Mouse (Mus musculus) frontal cortex, postnatal 14 days (tissue): ENCODE data around the gene Nyap2.

Experiments used
- DNase-seq, 2 experiments: peaks; one replicate each; pipeline ENCODE4 v3.0.0; 2022; ENCODE audit warnings: low spot score in 2 of 2

Nyap2 gene

GRCm38 (mm10) chr1:81076831-81077664 is at the start of gene Nyap2:
Gene Nyap2 (plus strand): TSS chr1:81076950.
- peak; percentile 42 to 52 for DNase-seq

GRCm38 (mm10) chr1:81042907-81043868 is 33.6 kb upstream of the Nyap2 start:
- no peak for DNase-seq

GRCm38 (mm10) chr1:81058340-81058739 is 18.4 kb upstream of the Nyap2 start:
- no peak for DNase-seq

- no peak for DNase-seq
Observed at GRCm38 (mm10) chr1:81058835-81059234, 17.9 kb upstream of the Nyap2 start.

- DNase-seq, result no peak
Observed at GRCm38 (mm10) chr1:81062811-81063210, 13.9 kb upstream of the Nyap2 start.

- peak; percentile 28 to 37 for DNase-seq
Observed at GRCm38 (mm10) chr1:81076259-81076658, 491 bp upstream of the Nyap2 start.

- no peak for DNase-seq
Observed at GRCm38 (mm10) chr1:81077665-81078314, 1.0 kb downstream of the Nyap2 start.

GRCm38 (mm10) chr1:81087485-81087884 is 10.7 kb downstream of the Nyap2 start:
- DNase-seq, result no peak

- DNase-seq, result no peak
Observed at GRCm38 (mm10) chr1:81090400-81090799, 13.7 kb downstream of the Nyap2 start.

GRCm38 (mm10) chr1:81090979-81091378 is 14.2 kb downstream of the Nyap2 start:
- DNase-seq, result no peak

GRCm38 (mm10) chr1:81092056-81092455 is 15.3 kb downstream of the Nyap2 start:
- no peak for DNase-seq

GRCm38 (mm10) chr1:81092886-81093285 is 16.1 kb downstream of the Nyap2 start:
- no peak for DNase-seq

GRCm38 (mm10) chr1:81098950-81099349 is 22.2 kb downstream of the Nyap2 start:
- no peak for DNase-seq

GRCm38 (mm10) chr1:81101749-81102148 is 25.0 kb downstream of the Nyap2 start:
- DNase-seq, result no peak

GRCm38 (mm10) chr1:81119732-81120131 is 43.0 kb downstream of the Nyap2 start:
- no peak for DNase-seq

GRCm38 (mm10) chr1:81132007-81132712 is 55.4 kb downstream of the Nyap2 start:
- DNase-seq, result no peak

GRCm38 (mm10) chr1:81143855-81144254 is 67.1 kb downstream of the Nyap2 start:
- DNase-seq, result no peak

- DNase-seq, result no peak
Observed at GRCm38 (mm10) chr1:81145576-81145975, 68.8 kb downstream of the Nyap2 start.

- DNase-seq, result no peak
Observed at GRCm38 (mm10) chr1:81169245-81169644, 92.5 kb downstream of the Nyap2 start.

- no peak for DNase-seq
Observed at GRCm38 (mm10) chr1:81172703-81173102, 96.0 kb downstream of the Nyap2 start.

GRCm38 (mm10) chr1:81173303-81173702 is 96.6 kb downstream of the Nyap2 start:
- no peak for DNase-seq
